Mouse (Mus musculus): ENCODE results near the gene Zfp91. TPM values are rescaled to one million over a fixed set of nuclear protein-coding genes. Genes with fewer than 3 reads are reported as not detected.
A peak's percentile ranks its signal among the peaks of the same experiment; 100 is the strongest.
"Not testable (repeated sequence)": the region's sequence is repeated elsewhere in the genome, so short reads cannot be mapped to it uniquely, and the experiment has no call there.

The Zfp91 gene
- total RNA-seq, 2 experiments from 2014 or later = 96.1 to 96.3 TPM

- peak; percentile 93 to 95 for DNase-seq
Measured at GRCm38 (mm10) chr19:12794056-12795044, 1.6 kb downstream of the Zfp91 start.

DNA sequence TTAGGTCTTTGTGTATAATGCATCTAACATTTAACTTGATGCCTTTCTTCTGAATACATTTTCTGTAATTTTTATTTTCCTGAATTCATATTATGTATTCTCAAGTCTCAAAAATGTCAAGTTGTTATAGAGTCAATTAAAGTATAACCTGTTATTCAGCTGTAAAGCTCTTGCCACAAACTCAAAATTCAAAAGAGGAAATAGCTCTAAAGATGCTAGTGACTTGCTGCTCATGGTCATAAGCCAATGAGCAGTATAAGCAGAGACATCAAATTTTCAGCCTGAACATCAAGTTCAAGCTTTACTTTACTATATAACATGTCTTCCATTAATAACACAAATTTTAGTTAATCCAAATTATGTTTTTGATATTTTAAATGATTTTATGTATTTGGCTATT, 3.6 kb downstream of the Zfp91 start:
- DNase-seq = no peak

DNA sequence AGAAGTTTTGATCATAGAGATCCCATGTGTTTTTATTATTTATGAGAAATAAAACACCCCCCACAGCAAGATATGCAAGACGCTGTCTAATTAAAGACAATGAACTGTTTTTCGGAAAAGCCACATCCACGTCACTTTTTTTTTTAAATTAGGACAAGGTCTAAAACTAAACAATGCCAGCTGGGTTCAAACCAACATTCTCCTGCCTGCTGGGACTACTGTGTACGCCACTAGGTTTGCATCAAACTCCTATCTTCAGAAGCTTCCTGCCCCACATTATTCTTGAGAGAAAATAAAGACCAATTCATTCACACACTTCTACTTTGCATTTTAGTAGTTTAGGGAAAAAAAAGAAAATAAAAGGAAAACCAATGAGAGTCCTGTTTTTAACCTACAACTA, 8.2 kb downstream of the Zfp91 start:
- DNase-seq = no peak

GRCm38 (mm10) chr19:12786803-12787395, 9.0 kb downstream of the Zfp91 start:
- no peak for DNase-seq

- DNase-seq = no peak
Measured at GRCm38 (mm10) chr19:12780437-12780836, 15.5 kb downstream of the Zfp91 start.

DNA sequence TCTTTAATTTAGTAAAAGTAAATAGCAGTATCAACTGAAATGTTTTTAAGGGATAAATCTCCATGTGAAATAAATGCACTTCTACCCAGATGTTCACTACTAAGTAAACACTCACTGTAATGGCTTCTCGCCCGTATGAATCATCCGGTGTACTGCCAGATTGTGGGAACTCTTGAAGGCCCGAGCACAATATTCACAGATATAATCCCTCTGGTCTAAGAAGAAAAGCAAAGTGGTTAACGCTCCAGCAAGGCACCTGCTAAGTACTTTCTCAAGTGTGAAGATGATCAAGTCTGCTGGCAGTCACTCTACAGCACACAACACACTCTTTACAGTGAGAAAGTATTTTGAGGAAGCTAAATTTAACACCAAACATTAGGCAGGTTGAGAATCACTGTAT, 25.0 kb downstream of the Zfp91 start:
- no peak for DNase-seq

GRCm38 (mm10) chr19:12765308-12765707, 30.6 kb downstream of the Zfp91 start, which contains the start of gene Cntf:
Gene Cntf (minus strand): TSS chr19:12765632.
- no peak for DNase-seq

- DNase-seq = no peak
Measured at GRCm38 (mm10) chr19:12762212-12763130, 33.5 kb downstream of the Zfp91 start.

GRCm38 (mm10) chr19:12759656-12760055, 36.3 kb downstream of the Zfp91 start:
- DNase-seq = peak; percentile 50 to 63

DNA sequence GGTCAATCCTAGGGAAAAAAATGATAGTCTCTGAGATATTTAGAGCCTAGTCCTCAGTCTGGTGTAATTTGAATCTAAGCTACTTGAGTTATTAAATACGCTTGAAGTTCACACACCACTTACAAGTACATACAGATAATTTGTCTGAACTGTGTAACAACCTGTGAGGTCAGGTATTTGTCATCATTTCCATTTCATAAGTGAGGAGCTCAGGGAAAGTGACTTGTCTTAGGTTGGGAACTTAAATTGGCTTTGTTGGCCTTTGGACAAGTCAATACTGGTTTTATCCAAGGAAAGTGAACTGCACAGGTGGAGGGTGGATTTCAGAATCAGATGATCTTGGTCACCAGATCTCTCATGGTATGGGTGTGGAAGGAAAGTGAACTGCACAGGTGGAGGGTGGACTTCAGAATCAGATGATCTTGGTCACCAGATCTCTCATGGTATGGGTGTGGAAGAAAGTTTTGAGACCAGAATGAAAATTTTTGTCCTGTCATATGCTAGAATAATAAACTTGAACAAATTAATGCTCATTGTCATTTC, 36.9 kb downstream of the Zfp91 start:
- DNase-seq = no peak

GRCm38 (mm10) chr19:12756286-12756685, 39.6 kb downstream of the Zfp91 start:
- DNase-seq = no peak

DNA sequence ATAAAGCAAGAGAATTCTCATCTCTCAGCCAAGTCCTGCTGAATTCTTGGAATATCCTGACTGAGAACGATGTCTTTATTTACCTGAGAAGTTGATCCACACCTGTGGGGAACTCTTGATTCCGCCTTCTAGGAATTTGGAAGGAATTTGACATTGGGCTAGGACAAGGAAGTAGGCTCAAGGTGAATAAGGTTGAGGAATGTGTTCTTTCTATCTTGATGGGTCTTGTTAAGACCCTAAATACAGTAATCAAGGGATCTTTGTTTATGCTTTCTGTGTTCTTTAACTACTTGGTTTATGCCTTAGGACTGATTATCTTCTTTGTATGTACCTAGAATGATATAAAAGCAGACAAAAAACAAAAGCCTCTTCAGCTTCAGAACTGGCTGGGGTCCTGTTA, 64.0 kb downstream of the Zfp91 start:
- DNase-seq = no peak

GRCm38 (mm10) chr19:12731036-12731435, 64.9 kb downstream of the Zfp91 start:
- no peak for DNase-seq

DNA sequence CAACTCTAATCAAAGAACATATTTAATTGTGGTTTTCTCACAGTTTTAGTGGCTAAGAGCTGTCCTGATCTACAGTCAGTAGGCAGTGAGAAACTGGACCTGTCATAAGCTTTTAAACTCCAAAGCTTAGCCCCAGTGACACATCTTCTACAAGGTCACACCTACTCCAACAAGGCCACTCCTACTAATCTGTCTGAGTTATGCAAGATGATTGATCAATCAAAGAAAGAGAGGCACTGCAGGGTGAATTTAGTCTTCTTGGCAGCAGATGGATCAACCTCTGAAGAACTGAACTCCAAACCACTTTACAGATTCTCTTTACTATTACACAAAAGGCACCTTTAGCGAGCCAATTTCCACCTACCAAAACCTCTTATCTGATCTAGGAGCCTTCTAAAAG, 70.1 kb downstream of the Zfp91 start:
- no peak for DNase-seq

- peak in 1 of 2 experiments; percentile 4 for DNase-seq
Measured at GRCm38 (mm10) chr19:12722308-12722707, 73.6 kb downstream of the Zfp91 start.

DNA sequence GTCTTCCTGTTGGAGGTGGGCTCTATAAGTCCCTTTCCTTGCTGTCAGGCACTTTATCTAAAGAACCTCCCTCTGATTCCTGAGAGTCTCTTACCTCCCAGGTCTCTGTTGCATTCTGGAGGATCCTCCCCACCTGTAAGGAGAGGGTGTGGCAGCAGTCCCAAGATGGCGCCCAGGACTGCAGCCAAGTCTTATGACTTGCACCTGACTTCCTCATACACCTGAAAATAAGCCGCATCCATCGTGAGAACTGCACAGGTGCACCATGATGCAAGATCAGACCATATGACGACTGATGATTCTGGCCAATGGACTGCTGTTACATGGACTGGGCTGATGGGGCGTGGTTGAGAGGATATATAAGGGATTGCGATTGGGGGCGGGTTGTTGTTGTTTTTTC, 74.3 kb downstream of the Zfp91 start:
- not testable (repeated sequence) for DNase-seq

- DNase-seq = not testable (repeated sequence)
Measured at GRCm38 (mm10) chr19:12720919-12721318, 75.0 kb downstream of the Zfp91 start.

GRCm38 (mm10) chr19:12720463-12720862, 75.5 kb downstream of the Zfp91 start:
- no peak for DNase-seq

DNA sequence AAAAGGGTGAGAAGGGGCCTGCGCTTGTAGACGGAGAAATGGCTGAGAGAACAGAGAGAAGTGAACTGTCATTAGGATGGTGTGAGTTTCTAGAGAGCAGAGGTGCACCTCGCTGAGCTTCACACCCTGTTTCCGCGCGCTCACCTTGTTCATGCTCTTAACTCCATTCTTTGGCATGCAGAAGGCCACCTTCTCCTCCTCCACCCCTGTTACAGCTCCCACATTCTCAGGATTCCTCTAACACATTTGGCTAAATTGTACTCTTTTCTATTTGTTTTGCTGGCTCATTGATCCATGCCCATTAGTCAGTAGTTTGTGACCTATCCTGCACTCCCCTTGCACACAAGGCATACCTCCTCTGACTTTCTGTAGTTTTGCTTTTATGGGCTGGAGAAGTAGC, 76.7 kb downstream of the Zfp91 start:
- no peak for DNase-seq

Measured in layer of hippocampus, postnatal 36 days (tissue).